Mouse (Mus musculus) intestine, postnatal 0 days (tissue): ENCODE data around the gene Cblc. TPM values are rescaled to one million over a fixed set of nuclear protein-coding genes. Genes with fewer than 3 reads are reported as not detected.

Source experiments
- ATAC-seq: fragments of 200-750 bp; cut with Nextera tagmentation; 2 replicates; pipeline ENCODE4 v1.8.0; 2017; ENCODE audit warnings: mild to moderate bottlenecking, moderate TSS enrichment, moderate library complexity
- H3K27ac ChIP-seq: fragments of 300-500 bp; sonication (generic); 2 replicates; pipeline ENCODE4 v1.5.1; 2014; ENCODE audit warnings: mild to moderate bottlenecking, low read depth, low read length, moderate library complexity
- H3K27me3 ChIP-seq: fragments of 300-500 bp; sonication (generic); replicated peaks from 2 replicates; pipeline ENCODE4 v1.6.1; 2014; ENCODE audit warnings: low read length, mixed read lengths; ENCODE audit not compliant: control insufficient read depth, insufficient read depth
- H3K36me3 ChIP-seq: fragments of 300-500 bp; sonication (generic); 2 replicates; pipeline ENCODE4 v1.6.1; 2014; ENCODE audit warnings: mild to moderate bottlenecking, moderate library complexity; ENCODE audit not compliant: control insufficient read depth, insufficient read depth
- H3K4me1 ChIP-seq: fragments of 300-500 bp; sonication (generic); replicated peaks from 2 replicates; pipeline ENCODE4 v1.6.1; 2014; ENCODE audit warnings: antibody characterized with exemption, low read length, mixed read lengths; ENCODE audit not compliant: control insufficient read depth, insufficient read depth
- H3K4me2 ChIP-seq: fragments of 300-500 bp; sonication (generic); replicated peaks from 2 replicates; pipeline ENCODE4 v1.6.1; 2014; ENCODE audit warnings: low read depth, mild to moderate bottlenecking, moderate library complexity
- H3K4me3 ChIP-seq: fragments of 300-500 bp; sonication (generic); 2 replicates; pipeline ENCODE4 v1.5.1; 2014; ENCODE audit warnings: low read depth, low read length
- H3K9ac ChIP-seq: fragments of 300-500 bp; sonication (generic); 2 replicates; pipeline ENCODE4 v1.6.1; 2014; ENCODE audit warnings: mild to moderate bottlenecking, low read depth, low read length
- H3K9me3 ChIP-seq: fragments of 300-500 bp; sonication (generic); 2 replicates; pipeline ENCODE4 v1.6.1; 2016; ENCODE audit warnings: mixed run types; ENCODE audit not compliant: control insufficient read depth
- CTCF ChIP-seq: sonication (generic); IDR thresholded peaks from 2 replicates; pipeline ENCODE4 v1.5.1; 2016; ENCODE audit warnings: low read depth, mild to moderate bottlenecking, control low read depth, antibody characterized with exemption, moderate library complexity
- WGBS: fragments of 180-500 bp; shearing (Covaris S2); extraction: QIAGEN DNeasy Blood & Tissue Kit; methylation state at CpG from one replicate; pipeline ENCODE4 v1.1.7; 2014; 5-methylcytosine and 5-hydroxymethylcytosine counted together
- polyA plus RNA-seq: library from polyadenylated mRNA; unstranded; fragments of >200 nt; fragmentation: Nextera tagmentation; extraction: Ambion mirVana; gene quantifications from 2 replicates; pipeline ENCODE4 v1.2.1, GENCODE M21; 2015

Cblc gene
- polyA plus RNA-seq, 1 experiment from 2014 or later = 54.8 TPM

GRCm38 (mm10) chr7:19742468-19742867, 54.1 kb downstream of the Cblc start:
- ATAC-seq = no peak
- no peak overlapping the region for H3K27ac ChIP-seq
- WGBS = 44% methylated on average over 5 of the region's 5 CpGs

DNA sequence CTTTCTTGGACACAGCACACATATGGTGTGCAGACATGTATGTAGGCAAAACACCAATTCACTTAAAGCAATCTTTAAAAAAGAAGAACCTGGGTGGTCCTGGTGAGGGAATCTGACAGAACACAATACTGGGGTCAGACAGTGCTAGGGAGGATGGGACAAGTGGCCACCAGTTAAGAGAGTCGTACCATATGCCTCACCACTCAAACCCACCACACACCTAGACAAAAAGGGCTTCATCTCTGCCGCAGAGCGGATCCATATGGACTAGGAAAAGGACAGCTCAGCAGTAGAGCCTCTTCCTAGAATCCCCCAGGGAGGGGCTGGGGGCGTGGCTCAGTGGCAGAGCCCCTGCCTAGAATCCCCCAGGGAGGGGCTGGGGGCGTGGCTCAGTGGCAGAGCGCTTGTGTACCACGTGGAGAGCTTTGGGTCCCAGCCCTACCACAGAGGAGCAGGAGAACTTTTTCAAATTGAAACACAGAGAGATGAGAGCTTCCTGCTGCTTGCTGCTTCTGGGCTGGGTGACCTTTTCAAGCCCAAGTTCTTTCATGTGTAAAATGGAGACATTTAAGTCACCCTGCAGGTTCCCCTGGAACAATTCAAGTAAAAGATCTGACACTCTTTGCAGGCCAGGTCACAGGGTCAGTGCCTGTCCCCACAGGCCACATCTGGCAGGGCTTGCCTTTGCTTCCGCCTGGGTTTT, 55.1 kb downstream of the Cblc start:
- no peak for TF ChIP-seq CTCF
- Histone ChIP-seq H3K9me3 (no peaks in the 10 kb centered on the region), H3K4me1 (peaks cover 2% of the 10 kb centered on the region; the same call in 1 of the 2 replicates), H3K9ac (no peak overlapping the region), H3K4me2 (no peak overlapping the region), H3K27ac (no peak overlapping the region), H3K4me3 (no peak overlapping the region), H3K36me3 (peaks cover 54% of the 10 kb centered on the region), H3K27me3 (no peaks in the 10 kb centered on the region)
- no peak for ATAC-seq
- WGBS = 28% methylated on average over 8 of the region's 8 CpGs

More at GRCm38 (mm10) chr7:19742468-19742867, 54.1 kb downstream of the Cblc start:
- TF ChIP-seq CTCF = no peak
- Histone ChIP-seq H3K36me3 (peaks cover 44% of the 10 kb centered on the region), H3K4me3 (no peak overlapping the region), H3K27me3 (no peaks in the 10 kb centered on the region), H3K4me1 (peaks cover 10% of the 10 kb centered on the region; the same call in 1 of the 2 replicates), H3K9me3 (no peaks in the 10 kb centered on the region), H3K9ac (no peak overlapping the region), H3K4me2 (no peak overlapping the region)

DNA sequence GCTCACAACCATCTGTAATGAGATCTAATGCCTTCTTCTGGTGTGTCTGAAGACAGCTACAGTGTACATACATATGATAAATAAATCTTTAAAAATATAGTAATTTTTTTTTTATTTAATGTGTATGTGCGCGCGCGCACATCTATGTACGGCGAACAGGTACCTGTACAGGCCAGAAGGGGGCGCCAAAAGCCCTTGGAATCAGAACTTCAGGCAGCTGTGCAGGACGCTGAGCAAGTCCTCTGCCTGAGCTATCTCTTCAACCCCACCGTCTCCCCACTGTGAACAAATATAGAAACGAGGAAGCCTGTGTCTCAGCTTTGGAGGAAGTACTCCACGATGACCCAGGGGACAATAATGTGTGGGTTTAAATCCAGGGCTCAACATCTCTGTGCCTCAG, 56.3 kb downstream of the Cblc start:
- Histone ChIP-seq H3K27me3 (no peaks in the 10 kb centered on the region), H3K9ac (no peak overlapping the region), H3K36me3 (peaks cover 56% of the 10 kb centered on the region), H3K9me3 (no peaks in the 10 kb centered on the region), H3K4me2 (no peak overlapping the region), H3K4me3 (no peak overlapping the region), H3K4me1 (no peaks in the 10 kb centered on the region), H3K27ac (no peak overlapping the region)
- ATAC-seq = no peak; the same call in 1 of the 2 replicates
- 88% methylated on average over 11 of the region's 11 CpGs for WGBS
- TF ChIP-seq CTCF = peak; percentile 41

DNA sequence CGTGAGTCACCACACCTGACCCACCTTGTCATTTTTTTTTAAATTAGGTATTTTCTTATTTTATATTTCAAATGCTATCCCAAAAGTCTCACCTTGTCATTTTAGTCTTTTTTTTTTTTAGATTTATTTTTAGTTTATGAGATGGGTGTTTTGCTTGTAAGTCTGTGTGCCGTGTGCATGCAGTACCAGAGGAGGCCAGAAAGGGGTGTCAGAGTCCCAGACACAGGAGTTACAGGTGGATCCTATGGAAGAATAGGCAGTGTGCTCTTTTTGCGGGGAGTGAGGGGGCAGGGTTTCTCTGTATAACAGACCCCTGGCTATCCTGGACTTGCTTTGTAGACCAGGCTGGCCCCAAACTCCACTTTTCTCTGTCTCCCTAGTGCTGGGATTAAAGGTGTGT, 57.8 kb downstream of the Cblc start:
- 87% methylated on average over 3 of the region's 3 CpGs for WGBS
- H3K36me3 ChIP-seq = peaks cover 64% of the 10 kb centered on the region

DNA sequence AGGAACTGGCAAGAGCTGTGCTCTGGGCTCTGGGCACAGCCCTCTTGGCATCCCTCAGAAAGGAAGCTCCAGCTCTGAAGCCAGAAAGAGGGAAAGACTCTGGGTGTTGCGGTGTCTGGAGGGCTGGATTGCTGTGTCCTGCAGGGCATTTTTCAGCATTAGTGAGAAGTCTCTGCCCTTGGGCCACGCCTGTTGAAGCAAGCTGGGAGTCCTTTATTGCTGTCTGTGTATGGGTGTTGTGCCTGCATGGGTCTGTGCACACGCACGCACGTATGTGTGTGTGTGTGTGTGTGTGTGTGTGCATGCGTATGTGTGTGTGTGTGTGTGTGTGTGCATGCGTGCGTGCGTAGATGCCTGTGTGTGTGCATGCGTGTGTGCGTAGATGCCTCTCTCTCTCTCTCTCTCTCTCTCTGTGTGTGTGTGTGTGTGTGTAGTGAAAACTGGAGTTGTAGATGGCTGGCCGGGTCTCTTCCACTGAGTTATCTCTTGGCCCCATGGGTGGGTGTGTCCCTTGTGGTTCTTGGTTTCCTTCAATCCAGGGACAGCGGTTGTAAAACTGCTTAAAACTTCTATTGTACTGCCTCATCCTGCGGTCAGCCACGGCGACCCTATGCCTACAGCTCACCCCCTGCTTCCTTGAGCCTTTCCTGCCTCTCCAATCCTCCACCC, 60.1 kb downstream of the Cblc start:
- ATAC-seq = no peak
- no peak overlapping the region for H3K4me2 ChIP-seq
- H3K27me3 ChIP-seq = no peaks in the 10 kb centered on the region
- no peak overlapping the region for H3K9ac ChIP-seq
- H3K9me3 ChIP-seq = no peaks in the 10 kb centered on the region
- 78% methylated on average over 16 of the region's 16 CpGs for WGBS
- H3K36me3 ChIP-seq = peaks cover 69% of the 10 kb centered on the region
- H3K4me3 ChIP-seq = no peak overlapping the region
- 0 out of 2 replicates have a peak overlapping the region, but pooled peaks have one; percentile 46 for H3K27ac ChIP-seq
- TF ChIP-seq CTCF = no peak
- H3K4me1 ChIP-seq = no peaks in the 10 kb centered on the region

More for the DNA sequence above, 57.8 kb downstream of the Cblc start:
- TF ChIP-seq CTCF = peak; percentile 68
- no peak overlapping the region for H3K4me3 ChIP-seq
- H3K27me3 ChIP-seq = no peaks in the 10 kb centered on the region
- no peaks in the 10 kb centered on the region for H3K4me1 ChIP-seq
- H3K4me2 ChIP-seq = no peak overlapping the region
- no peaks in the 10 kb centered on the region for H3K9me3 ChIP-seq
- ATAC-seq = no peak
- no peak overlapping the region for H3K27ac ChIP-seq
- no peak overlapping the region for H3K9ac ChIP-seq

- H3K9me3 ChIP-seq = no peaks in the 10 kb centered on the region
- H3K27me3 ChIP-seq = no peaks in the 10 kb centered on the region
- H3K4me1 ChIP-seq = no peaks in the 10 kb centered on the region
- H3K36me3 ChIP-seq = peaks cover 80% of the 10 kb centered on the region
- H3K27ac ChIP-seq = no peak overlapping the region
- H3K4me2 ChIP-seq = no peak overlapping the region
- no peak overlapping the region for H3K4me3 ChIP-seq
- no peak for ATAC-seq
- 85% methylated on average over 10 of the region's 10 CpGs for WGBS
- TF ChIP-seq CTCF = no peak
- no peak overlapping the region for H3K9ac ChIP-seq
These were observed 62.4 kb downstream of the Cblc start for GRCm38 (mm10) chr7:19734178-19734666.

Other genes with a start within 250 kb of the Cblc start
- 13.9 and 15.0 TPM in 2 replicates for gene Ppp1r37, start 233.7 kb downstream of the Cblc start, polyA plus RNA-seq
- 0.14 TPM in 1 of 2 replicates, not detected in the other for gene Zfp296, start 219.5 kb downstream of the Cblc start, polyA plus RNA-seq
- gene Gemin7, start 219.2 kb downstream of the Cblc start, polyA plus RNA-seq = 99.5 and 102 TPM in 2 replicates
- gene Clasrp, start 192.3 kb downstream of the Cblc start, polyA plus RNA-seq = 14.8 and 16.9 TPM in 2 replicates
- 10.5 and 10.6 TPM in 2 replicates for gene Relb, start 167.4 kb downstream of the Cblc start, polyA plus RNA-seq
- 66.1 and 70.6 TPM in 2 replicates for gene Clptm1, start 131.8 kb downstream of the Cblc start, polyA plus RNA-seq
- gene Apoc2, start 118.9 kb downstream of the Cblc start, polyA plus RNA-seq = 11,285 and 12,482 TPM in 2 replicates
- gene Gm44805, start 115.4 kb downstream of the Cblc start, polyA plus RNA-seq = 5.6 and 13.5 TPM in 2 replicates
- gene Apoc4, start 115.3 kb downstream of the Cblc start, polyA plus RNA-seq = 0.70 and 1.4 TPM in 2 replicates
- gene Apoc1, start 104.1 kb downstream of the Cblc start, polyA plus RNA-seq = 34.7 and 50.0 TPM in 2 replicates
- gene Apoe, start 97.6 kb downstream of the Cblc start, polyA plus RNA-seq = 435 and 436 TPM in 2 replicates
- 80.1 and 85.5 TPM in 2 replicates for gene Tomm40, start 81.4 kb downstream of the Cblc start, polyA plus RNA-seq
- gene Nectin2, start 46.3 kb downstream of the Cblc start, polyA plus RNA-seq = 93.1 and 94.7 TPM in 2 replicates
- gene Bcam, start 25.8 kb downstream of the Cblc start, polyA plus RNA-seq = 36.2 and 38.0 TPM in 2 replicates
- gene Bcl3, start 26.0 kb upstream of the Cblc start, polyA plus RNA-seq = 19.0 and 23.7 TPM in 2 replicates
- 0.16 and 0.39 TPM in 2 replicates for gene Gm19345, start 55.2 kb upstream of the Cblc start, polyA plus RNA-seq
- not detected in 2 replicates for gene Ceacam16, start 64.5 kb upstream of the Cblc start, polyA plus RNA-seq
- not detected in 2 replicates for gene Ceacam19, start 91.2 kb upstream of the Cblc start, polyA plus RNA-seq
- gene Pvr, start 124.4 kb upstream of the Cblc start, polyA plus RNA-seq = 8.9 and 10.7 TPM in 2 replicates
- gene Igsf23, start 153.9 kb upstream of the Cblc start, polyA plus RNA-seq = 171 and 189 TPM in 2 replicates
- 36.1 and 39.7 TPM in 2 replicates for gene Ceacam20, start 168.6 kb upstream of the Cblc start, polyA plus RNA-seq
- gene Nlrp9b, start 194.7 kb upstream of the Cblc start, polyA plus RNA-seq = 1.9 and 2.7 TPM in 2 replicates